Comparison of ENCODE assay signal across 8 mouse cellular contexts in genomic region chr17:42126488-42127237, GRCm38 (mm10).
A peak's percentile ranks its signal among the peaks of the same experiment; 100 is the strongest.
DNase-seq lines count a peak whose midpoint lies in the region; ATAC-seq and TF ChIP-seq lines count a peak whose summit lies in the region.

No protein-coding gene starts in this region.

- no peaks in the 10 kb centered on the region for H3K36me3 ChIP-seq in embryonic facial prominence, embryonic 14.5 days (ENCODE audit: control insufficient read depth, insufficient read depth, low read length)
- no peaks in the 10 kb centered on the region for H3K36me3 ChIP-seq in midbrain, embryonic 15.5 days (replicated peaks)

- CTCF ChIA-PET in Patski (lab: Charles Lee): no interaction called here

- no peak overlapping the region for H3K27ac ChIP-seq in gastrocnemius, adult 2 months
- H3K27ac ChIP-seq in embryonic facial prominence, embryonic 14.5 days (replicated peaks; ENCODE audit: low read depth, low read length): no peak overlapping the region
- no peak overlapping the region for H3K27ac ChIP-seq in midbrain, embryonic 15.5 days

- no peak overlapping the region for H3K4me3 ChIP-seq in gastrocnemius, adult 2 months
- H3K4me3 ChIP-seq in embryonic facial prominence, embryonic 14.5 days (ENCODE audit: low read depth, low read length): no peak overlapping the region
- H3K4me3 ChIP-seq in midbrain, embryonic 15.5 days: no peak overlapping the region

- no peak overlapping the region for H3K9ac ChIP-seq in embryonic facial prominence, embryonic 14.5 days (ENCODE audit: low read depth, low read length)
- no peak overlapping the region for H3K9ac ChIP-seq in midbrain, embryonic 15.5 days

- no peaks in the 10 kb centered on the region for H3K4me1 ChIP-seq in embryonic facial prominence, embryonic 14.5 days (ENCODE audit: control insufficient read depth, insufficient read depth, low read length)
- no peaks in the 10 kb centered on the region for H3K4me1 ChIP-seq in midbrain, embryonic 15.5 days

- no peak for TF ChIP-seq CTCF in gastrocnemius, adult 2 months (IDR thresholded peaks at IDR 0.05)
- no peak for TF ChIP-seq CTCF in Patski (IDR thresholded peaks at IDR 0.05)

- no peaks in the 10 kb centered on the region for H3K27me3 ChIP-seq in Patski
- no peaks in the 10 kb centered on the region for H3K27me3 ChIP-seq in embryonic facial prominence, embryonic 14.5 days (replicated peaks; ENCODE audit: control insufficient read depth, insufficient read depth, low read length)
- H3K27me3 ChIP-seq in midbrain, embryonic 15.5 days (replicated peaks): no peaks in the 10 kb centered on the region

- POLR2A ChIA-PET in Patski (lab: Charles Lee): no interaction called here

- 53% methylated on average over 9 of the region's 9 CpGs for WGBS in embryonic facial prominence, embryonic 14.5 days
- 65% methylated on average over 9 of the region's 9 CpGs for WGBS in midbrain, embryonic 15.5 days

- no peak overlapping the region for H3K4me2 ChIP-seq in embryonic facial prominence, embryonic 14.5 days (ENCODE audit: low read depth, low read length)
- H3K4me2 ChIP-seq in midbrain, embryonic 15.5 days: no peak overlapping the region

- H3K9me3 ChIP-seq in embryonic facial prominence, embryonic 14.5 days (ENCODE audit: control insufficient read depth, low read length): no peaks in the 10 kb centered on the region
- H3K9me3 ChIP-seq in midbrain, embryonic 15.5 days: no peaks in the 10 kb centered on the region

- in situ Hi-C loops in Patski (cut with MboI; ENCODE audit: low pct_unique_long_range_greater_than_20kb): no loop called here

- peak; percentile 22 for DNase-seq in gastrocnemius, postnatal 10 days
- no peak for DNase-seq in gastrocnemius, adult 2 months
- peak; percentile 90 for DNase-seq in Patski (ENCODE audit: low read depth, low spot score)
- DNase-seq in embryonic facial prominence, embryonic 14.5 days (ENCODE audit: low spot score): peak; percentile 87
- DNase-seq in kidney, adult 18-20 months: peak; percentile 14
- no peak for DNase-seq in thymus, postnatal 36 days
- no peak for DNase-seq in left cerebral cortex, postnatal 36 days (ENCODE audit: low spot score in 2 of 2)

- intact Hi-C loops in gastrocnemius, adult 2 months (cut with DNase I): no loop called here
- intact Hi-C loops in left cerebral cortex, postnatal 36 days (cut with DNase I): no loop called here

- peak; percentile 98 for ATAC-seq in Patski
- peak; percentile 93 for ATAC-seq in embryonic facial prominence, embryonic 14.5 days (ENCODE audit: low read depth)
- ATAC-seq in midbrain, embryonic 15.5 days (replicated peaks): peak; percentile 87

Comparison
In these comparisons a context has a peak if more than half of its experiments do, and no peak if none do; other contexts are left out.
1. DNase-seq: peak in gastrocnemius, postnatal 10 days (single experiment), Patski (single experiment), embryonic facial prominence, embryonic 14.5 days (single experiment) and kidney, adult 18-20 months (single experiment); none in gastrocnemius, adult 2 months (single experiment), thymus, postnatal 36 days (0 of 2) and left cerebral cortex, postnatal 36 days (0 of 2).
2. Peak in every context shown above with its lines, with median percentiles within 50 percentile points of each other: ATAC-seq.